Mouse (Mus musculus): ENCODE measurements around the gene Zfp385b.

GRCm38 (mm10) chr2:77790846-77791245, 28.6 kb downstream of the Zfp385b start:
- TF ChIP-seq EP300 (IDR thresholded peaks at IDR 0.05; ENCODE audit: low read depth), result no peak
- TF ChIP-seq CTCF (IDR thresholded peaks at IDR 0.05; ENCODE audit: low read depth), result no peak

All from liver, postnatal 0 days (tissue).